Comparison of ENCODE assay signal across 8 mouse cellular contexts in genomic region chr2:25263623-25264285, GRCm38 (mm10). TPM values are rescaled to one million over a fixed set of nuclear protein-coding genes. Genes with fewer than 3 reads are reported as not detected.
DNase-seq lines count a peak whose midpoint lies in the region; ATAC-seq and TF ChIP-seq lines count a peak whose summit lies in the region.

No protein-coding gene starts in this region.

- no peaks in the 10 kb centered on the region for H3K27me3 ChIP-seq in spleen, adult 2 months (ENCODE audit: control insufficient read depth, insufficient read depth, low read length)
- peaks cover 27% of the 10 kb centered on the region for H3K27me3 ChIP-seq in limb, embryonic 12.5 days
- H3K27me3 ChIP-seq in stomach, embryonic 15.5 days (replicated peaks), result peaks cover 5% of the 10 kb centered on the region; the same call in 1 of the 2 replicates

- H3K4me1 ChIP-seq in spleen, adult 2 months (ENCODE audit: control insufficient read depth, insufficient read depth, insufficient read length), result peaks cover 20% of the 10 kb centered on the region
- peaks cover 35% of the 10 kb centered on the region for H3K4me1 ChIP-seq in limb, embryonic 12.5 days (replicated peaks)
- peaks cover 41% of the 10 kb centered on the region for H3K4me1 ChIP-seq in stomach, embryonic 15.5 days

- H3K27ac ChIP-seq in gastrocnemius, adult 2 months, result peak overlapping the region; percentile 85
- H3K27ac ChIP-seq in spleen, adult 2 months (ENCODE audit: insufficient read depth, low read length), result no peak overlapping the region
- H3K27ac ChIP-seq in limb, embryonic 12.5 days, result no peak overlapping the region
- no peak overlapping the region for H3K27ac ChIP-seq in stomach, embryonic 15.5 days

- no peak for TF ChIP-seq CTCF in gastrocnemius, adult 2 months (IDR thresholded peaks at IDR 0.05)
- no peak for TF ChIP-seq CTCF in spleen, adult 2 months (IDR thresholded peaks at IDR 0.05; ENCODE audit: extremely low read depth, insufficient read depth, insufficient read length, insufficient replicate concordance)

- no peak for ATAC-seq in limb, embryonic 12.5 days (ENCODE audit: insufficient number of reproducible peaks, insufficient read depth, low FRiP score, low TSS enrichment, low read depth)
- no peak for ATAC-seq in stomach, embryonic 15.5 days (ENCODE audit: insufficient read depth, low FRiP score, low read depth)

- WGBS in spleen, adult 2 months, result 52% methylated on average over 12 of the region's 12 CpGs
- 21% methylated on average over 12 of the region's 12 CpGs for WGBS in limb, embryonic 12.5 days
- WGBS in stomach, embryonic 15.5 days, result 24% methylated on average over 12 of the region's 12 CpGs

- H3K4me2 ChIP-seq in limb, embryonic 12.5 days, result peak overlapping the region; percentile 98
- peak overlapping the region; percentile 84 for H3K4me2 ChIP-seq in stomach, embryonic 15.5 days

- no peaks in the 10 kb centered on the region for H3K9me3 ChIP-seq in limb, embryonic 12.5 days
- H3K9me3 ChIP-seq in stomach, embryonic 15.5 days, result no peaks in the 10 kb centered on the region

- peak overlapping the region; percentile 91 for H3K4me3 ChIP-seq in gastrocnemius, adult 2 months
- peak overlapping the region; percentile 71; the same call in 1 of the 2 replicates for H3K4me3 ChIP-seq in spleen, adult 2 months (ENCODE audit: extremely low read depth, insufficient read depth, insufficient read length)
- H3K4me3 ChIP-seq in limb, embryonic 12.5 days (replicated peaks), result peak overlapping the region; percentile 63
- H3K4me3 ChIP-seq in stomach, embryonic 15.5 days (replicated peaks), result peak overlapping the region; percentile 74

- H3K36me3 ChIP-seq in spleen, adult 2 months (ENCODE audit: control insufficient read depth, insufficient read depth, low read length), result no peaks in the 10 kb centered on the region; the same call in 1 of the 2 replicates
- H3K36me3 ChIP-seq in limb, embryonic 12.5 days, result peaks cover 9% of the 10 kb centered on the region; the same call in 1 of the 2 replicates
- no peaks in the 10 kb centered on the region for H3K36me3 ChIP-seq in stomach, embryonic 15.5 days

- peak overlapping the region; percentile 74 for H3K9ac ChIP-seq in limb, embryonic 12.5 days (replicated peaks)
- peak overlapping the region; percentile 27; the same call in 1 of the 2 replicates for H3K9ac ChIP-seq in stomach, embryonic 15.5 days

- no peak for DNase-seq in gastrocnemius, adult 2 months
- DNase-seq in gastrocnemius, postnatal 10 days, result no peak
- DNase-seq in spleen, adult 2 months (ENCODE audit: low read depth in 1 of 2, low spot score in 2 of 2), result no peak
- no peak for DNase-seq in spleen, postnatal 10 days (ENCODE audit: low spot score in 2 of 2)
- DNase-seq in left cerebral cortex, postnatal 25 days (ENCODE audit: low spot score in 2 of 2), result no peak
- no peak for DNase-seq in right cerebral cortex, postnatal 4 days

- intact Hi-C loops in gastrocnemius, adult 2 months (cut with DNase I), result no loop called here
- intact Hi-C loops in left cerebral cortex, postnatal 25 days (cut with DNase I), result loop anchor here (1.0 kb wide), 1 partner anchor 8 kb away; no protein-coding TSS in a partner anchor

- no peak for TF ChIP-seq POLR2A in spleen, adult 2 months (IDR thresholded peaks at IDR 0.05; ENCODE audit: low read depth, low read length)

RNA-seq across cellular contexts. Expression of gene Tprn, which starts 1.3 kb away (rescaled TPM):
- total RNA-seq in gastrocnemius, adult 2 months (2021), result 1 to 10 TPM; 3.1 to 3.5 TPM
- 1 to 10 TPM; 4.7 to 6.8 TPM for total RNA-seq in gastrocnemius, postnatal 10 days (2021)
- 17.1 and 23.5 TPM in 2 replicates for polyA plus RNA-seq in spleen, adult 2 months (2012; rRNA removed)
- polyA plus RNA-seq in limb, embryonic 12.5 days (2016; fragmentation: Nextera tagmentation; extraction: Ambion mirVana), result 8.7 TPM in 2 replicates
- polyA plus RNA-seq in stomach, embryonic 15.5 days (2015; fragmentation: Nextera tagmentation; extraction: Ambion mirVana), result 16.8 and 17.7 TPM in 2 replicates
- total RNA-seq in left cerebral cortex, postnatal 25 days (2021), result 10 to 100 TPM; 14.4 to 15.5 TPM

RNA-seq across cellular contexts. Expression of gene Ssna1, which starts 8.5 kb away (rescaled TPM):
- total RNA-seq in gastrocnemius, adult 2 months (2021), result 10 to 100 TPM; 28.0 to 35.5 TPM
- total RNA-seq in gastrocnemius, postnatal 10 days (2021), result 10 to 100 TPM; 39.5 to 40.3 TPM
- 45.5 and 67.8 TPM in 2 replicates for polyA plus RNA-seq in spleen, adult 2 months (2012; rRNA removed)
- 217 and 218 TPM in 2 replicates for polyA plus RNA-seq in limb, embryonic 12.5 days (2016; fragmentation: Nextera tagmentation; extraction: Ambion mirVana)
- polyA plus RNA-seq in stomach, embryonic 15.5 days (2015; fragmentation: Nextera tagmentation; extraction: Ambion mirVana), result 209 TPM in 2 replicates
- 10 to 100 TPM; 67.2 to 69.6 TPM for total RNA-seq in left cerebral cortex, postnatal 25 days (2021)

RNA-seq across cellular contexts. Expression of gene Tmem203, which starts 8.5 kb away (rescaled TPM):
- 10 to 100 TPM; 11.4 to 12.6 TPM for total RNA-seq in gastrocnemius, adult 2 months (2021)
- total RNA-seq in gastrocnemius, postnatal 10 days (2021), result 10 to 100 TPM; 14.9 to 16.0 TPM
- polyA plus RNA-seq in spleen, adult 2 months (2012; rRNA removed), result 44.4 and 60.5 TPM in 2 replicates
- polyA plus RNA-seq in limb, embryonic 12.5 days (2016; fragmentation: Nextera tagmentation; extraction: Ambion mirVana), result 20.5 and 20.7 TPM in 2 replicates
- polyA plus RNA-seq in stomach, embryonic 15.5 days (2015; fragmentation: Nextera tagmentation; extraction: Ambion mirVana), result 24.4 and 25.1 TPM in 2 replicates
- total RNA-seq in left cerebral cortex, postnatal 25 days (2021), result 10 to 100 TPM; 32.8 to 37.3 TPM

RNA-seq across cellular contexts. Expression of gene Anapc2, which starts 8.5 kb away (rescaled TPM):
- 10 to 100 TPM; 29.7 to 32.3 TPM for total RNA-seq in gastrocnemius, adult 2 months (2021)
- 10 to 100 TPM; 35.2 to 52.2 TPM for total RNA-seq in gastrocnemius, postnatal 10 days (2021)
- 55.7 and 68.8 TPM in 2 replicates for polyA plus RNA-seq in spleen, adult 2 months (2012; rRNA removed)
- 141 and 151 TPM in 2 replicates for polyA plus RNA-seq in limb, embryonic 12.5 days (2016; fragmentation: Nextera tagmentation; extraction: Ambion mirVana)
- 108 and 114 TPM in 2 replicates for polyA plus RNA-seq in stomach, embryonic 15.5 days (2015; fragmentation: Nextera tagmentation; extraction: Ambion mirVana)
- total RNA-seq in left cerebral cortex, postnatal 25 days (2021), result 10 to 100 TPM; 73.0 to 77.2 TPM

RNA-seq across cellular contexts. Expression of gene AL732309.1, which starts 17.1 kb away (rescaled TPM):
- total RNA-seq in gastrocnemius, adult 2 months (2021), result 1 to 10 TPM in 1 of 2 experiments, under 1 TPM in 1; 0.86 to 1.2 TPM
- total RNA-seq in gastrocnemius, postnatal 10 days (2021), result 1 to 10 TPM; 1.3 to 1.4 TPM
- 21.0 and 25.2 TPM in 2 replicates for polyA plus RNA-seq in spleen, adult 2 months (2012; rRNA removed)
- polyA plus RNA-seq in limb, embryonic 12.5 days (2016; fragmentation: Nextera tagmentation; extraction: Ambion mirVana), result 5.5 and 5.7 TPM in 2 replicates
- polyA plus RNA-seq in stomach, embryonic 15.5 days (2015; fragmentation: Nextera tagmentation; extraction: Ambion mirVana), result 5.7 and 7.2 TPM in 2 replicates
- total RNA-seq in left cerebral cortex, postnatal 25 days (2021), result 1 to 10 TPM; 1.6 to 2.9 TPM
